Mouse (Mus musculus): Measurements from ENCODE around the gene Ulk3.

GRCm38 (mm10) chr9:57617556-57618169 is 28.4 kb downstream of the Ulk3 start:
- TF ChIP-seq CTCF (IDR thresholded peaks at IDR 0.05; ENCODE audit: low read depth, low read length) = no peak
- no peak for TF ChIP-seq POLR2A (IDR thresholded peaks at IDR 0.05; ENCODE audit: insufficient read depth, low read length)
- TF ChIP-seq EP300 (IDR thresholded peaks at IDR 0.05; ENCODE audit: insufficient read depth, low read depth, low read length) = no peak
